Mouse (Mus musculus): ENCODE measurements around the gene Ccdc92b.
"Not testable (repeated sequence)": the region's sequence is repeated elsewhere in the genome, so short reads cannot be mapped to it uniquely, and the experiment has no call there.

Ccdc92b gene

DNA sequence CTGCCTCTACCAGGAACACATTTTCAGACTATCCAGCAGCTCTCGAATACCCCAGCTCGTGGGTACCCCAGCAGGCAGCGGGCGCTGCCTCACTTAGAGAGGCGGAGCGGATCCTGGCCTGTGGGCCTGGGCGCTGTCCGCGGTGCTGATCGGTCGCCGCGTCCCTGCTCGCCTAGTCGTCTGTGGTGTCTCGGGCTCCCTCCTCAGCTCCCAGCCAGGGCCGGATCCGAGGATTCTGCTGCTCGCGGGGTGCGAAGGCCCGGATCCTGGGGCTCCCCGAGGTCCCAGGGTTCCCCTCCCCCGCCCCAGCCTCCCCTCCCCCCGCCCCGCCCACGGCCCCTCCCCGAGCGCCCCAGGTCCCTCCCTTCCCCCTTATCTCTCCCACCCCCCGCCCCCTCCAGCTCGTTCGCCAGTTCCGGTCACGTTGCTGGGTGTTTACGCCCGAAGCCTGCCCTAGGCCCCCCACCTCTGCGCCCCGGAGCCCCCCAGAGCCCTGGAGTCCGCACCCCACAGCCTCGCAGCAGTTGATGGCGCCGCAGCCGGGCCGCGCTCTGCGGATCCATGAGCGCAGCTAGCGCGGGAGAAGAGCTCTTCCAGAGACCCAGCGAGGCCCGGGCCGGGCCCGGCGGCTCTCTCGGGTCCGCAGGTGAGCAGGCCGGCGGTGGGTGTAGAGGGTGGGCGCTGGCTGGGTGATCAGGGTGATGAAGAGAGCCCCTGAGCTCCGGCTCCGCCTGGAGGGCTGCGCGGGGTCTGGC, at the start of gene Ccdc92b:
Gene Ccdc92b (plus strand): TSS at position 405 of the 755 bp plus-strand sequence.
- DNase-seq (ENCODE audit: low read depth, low spot score), result peak; percentile 81

DNA sequence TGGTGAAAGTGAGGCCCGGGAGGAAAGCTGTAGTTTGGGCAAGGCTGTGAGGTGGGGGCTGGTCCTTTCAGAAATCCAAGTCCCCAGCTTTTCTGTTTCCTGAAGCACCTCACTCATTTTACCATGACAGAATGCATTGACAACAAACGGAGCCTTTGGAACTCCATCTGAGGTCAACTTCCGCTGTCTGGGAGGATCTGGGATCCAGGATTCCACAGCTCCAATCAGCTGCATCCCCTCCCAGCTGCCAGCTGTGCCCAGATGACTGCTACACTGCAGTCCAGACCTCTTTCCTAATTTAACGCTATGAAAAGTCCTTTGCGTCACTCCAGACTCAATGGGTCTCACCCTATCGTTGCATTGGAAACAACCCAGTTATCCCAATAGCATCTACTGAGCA, 49.7 kb upstream of the Ccdc92b start:
- no peak for DNase-seq (ENCODE audit: low read depth, low spot score)

DNA sequence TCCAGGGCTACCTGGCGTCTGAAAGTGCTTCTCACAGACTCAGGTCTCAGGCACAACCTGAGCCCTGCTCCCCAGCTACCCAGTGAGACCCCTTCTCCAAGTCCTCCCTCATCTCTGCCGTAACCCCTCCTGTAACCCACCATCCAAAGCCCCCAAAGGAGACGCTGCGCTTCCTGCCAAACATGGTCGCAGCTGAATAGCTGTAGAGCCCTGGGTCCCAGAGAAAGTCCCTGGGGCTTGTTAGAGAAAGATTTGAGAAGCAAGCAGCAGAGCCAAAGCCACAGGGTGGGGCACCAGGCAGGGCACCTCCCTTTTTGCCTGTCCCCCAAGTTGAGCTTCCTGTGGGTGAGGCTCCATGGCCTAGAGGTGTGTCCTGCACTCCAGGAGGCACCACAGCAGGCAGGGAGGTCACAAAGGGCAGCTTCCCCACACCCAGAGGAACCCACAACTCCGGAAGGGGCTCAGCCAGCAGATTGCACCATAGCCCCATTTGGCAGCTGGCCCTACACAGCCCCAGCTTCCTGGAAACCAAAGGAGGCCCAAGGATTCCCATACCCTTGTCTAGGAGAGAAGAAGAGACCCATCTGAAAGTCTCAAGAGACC, 46.8 kb upstream of the Ccdc92b start:
- DNase-seq (ENCODE audit: low read depth, low spot score), result no peak

GRCm38 (mm10) chr11:74574768-74575434, 44.5 kb upstream of the Ccdc92b start:
- DNase-seq (ENCODE audit: low read depth, low spot score), result no peak

GRCm38 (mm10) chr11:74575940-74576339, 43.5 kb upstream of the Ccdc92b start:
- DNase-seq (ENCODE audit: low read depth, low spot score), result no peak

GRCm38 (mm10) chr11:74577068-74577467, 42.3 kb upstream of the Ccdc92b start:
- no peak for DNase-seq (ENCODE audit: low read depth, low spot score)

DNA sequence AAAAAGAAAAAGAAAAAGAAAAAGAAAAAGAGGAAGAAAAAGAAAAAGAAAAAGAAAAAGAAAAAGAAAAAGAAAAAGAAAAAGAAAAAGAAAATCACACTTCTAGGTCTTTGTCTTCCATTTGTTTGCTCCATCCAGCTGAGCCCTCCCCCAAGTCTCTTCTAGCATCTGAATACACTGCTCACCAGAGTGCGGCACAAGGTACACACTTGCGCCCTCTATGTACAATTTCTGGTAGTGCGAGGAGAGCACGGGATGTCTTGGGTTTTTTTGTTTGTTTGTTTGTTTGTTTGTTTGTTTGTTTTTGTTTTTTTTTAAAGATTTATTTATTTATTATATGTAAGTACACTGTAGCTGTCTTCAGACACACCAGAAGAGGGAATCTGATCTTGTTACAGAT, 38.1 kb upstream of the Ccdc92b start:
- not testable (repeated sequence) for DNase-seq (ENCODE audit: low read depth, low spot score)

- DNase-seq (ENCODE audit: low read depth, low spot score), result no peak
Observed at GRCm38 (mm10) chr11:74582464-74582863, 36.9 kb upstream of the Ccdc92b start.

DNA sequence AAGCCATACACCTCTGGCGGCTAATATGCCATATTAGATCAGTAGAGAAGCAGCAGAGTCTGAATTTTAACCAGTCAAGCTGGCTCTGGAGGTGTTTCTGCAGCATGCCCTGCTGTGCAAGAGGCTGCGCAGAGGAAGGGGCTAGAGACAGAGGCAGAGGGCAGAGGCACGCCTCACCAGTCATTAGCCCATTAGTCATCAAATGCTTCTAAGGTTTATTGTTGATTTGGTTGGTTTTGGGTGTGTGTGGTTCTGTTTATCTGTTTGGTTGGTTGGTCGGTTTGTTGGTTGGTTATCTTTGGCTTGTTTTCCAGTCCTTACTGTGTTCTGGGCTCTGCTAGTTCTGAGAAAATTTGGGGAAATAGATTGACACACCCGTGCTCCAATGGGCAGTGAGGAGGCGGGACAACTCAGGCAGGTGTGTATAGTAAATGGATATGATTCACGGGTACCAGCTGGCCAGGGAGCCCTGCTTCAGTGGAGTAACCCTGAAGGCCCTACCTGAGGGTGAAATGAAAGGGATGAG, 35.5 kb upstream of the Ccdc92b start:
- DNase-seq (ENCODE audit: low read depth, low spot score), result no peak

GRCm38 (mm10) chr11:74584946-74585723, 34.3 kb upstream of the Ccdc92b start:
- peak; percentile 36 for DNase-seq (ENCODE audit: low read depth, low spot score)

GRCm38 (mm10) chr11:74586401-74586800, 33.0 kb upstream of the Ccdc92b start:
- DNase-seq (ENCODE audit: low read depth, low spot score), result no peak

DNA sequence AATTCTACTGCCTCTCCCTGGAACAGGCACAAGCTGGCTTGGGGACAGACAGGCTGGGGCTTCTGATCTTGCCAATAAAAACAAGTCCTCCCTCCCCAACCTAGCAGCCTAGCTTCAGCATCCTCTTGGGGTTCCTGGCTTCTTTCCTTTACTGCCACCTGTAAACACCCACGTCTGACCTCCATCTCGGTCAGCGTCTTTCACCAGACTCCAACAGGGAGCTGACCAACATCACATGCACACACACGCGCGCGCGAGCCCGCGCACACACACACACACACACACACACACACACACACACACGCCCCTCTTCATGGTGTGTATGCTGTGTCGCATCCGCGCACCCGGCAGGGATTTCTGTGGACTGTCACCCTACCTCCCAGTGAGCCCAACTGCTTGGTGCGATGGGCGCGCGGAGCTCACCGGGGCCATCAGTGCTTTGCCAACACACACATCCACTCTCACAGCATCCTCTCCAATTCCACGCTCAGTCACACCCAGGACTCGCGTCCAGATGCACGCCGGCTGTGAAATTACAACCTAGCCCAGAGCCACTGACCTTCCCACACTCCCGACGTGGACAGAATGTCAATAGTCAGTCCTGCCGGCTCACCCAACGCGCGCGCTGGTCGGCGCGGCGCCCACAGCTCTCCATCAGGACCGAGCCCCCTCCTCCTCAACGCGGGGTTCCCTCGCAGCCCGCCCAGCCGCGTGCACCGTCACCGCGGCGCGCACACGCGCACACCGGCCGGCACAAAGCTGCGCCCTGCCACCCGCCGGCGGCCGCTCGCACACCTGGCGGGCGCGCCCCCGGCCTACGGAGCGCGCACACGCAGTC, 29.8 kb upstream of the Ccdc92b start:
- no peak for DNase-seq (ENCODE audit: low read depth, low spot score)

GRCm38 (mm10) chr11:74590239-74590596, 29.2 kb upstream of the Ccdc92b start:
- DNase-seq (ENCODE audit: low read depth, low spot score), result no peak

DNA sequence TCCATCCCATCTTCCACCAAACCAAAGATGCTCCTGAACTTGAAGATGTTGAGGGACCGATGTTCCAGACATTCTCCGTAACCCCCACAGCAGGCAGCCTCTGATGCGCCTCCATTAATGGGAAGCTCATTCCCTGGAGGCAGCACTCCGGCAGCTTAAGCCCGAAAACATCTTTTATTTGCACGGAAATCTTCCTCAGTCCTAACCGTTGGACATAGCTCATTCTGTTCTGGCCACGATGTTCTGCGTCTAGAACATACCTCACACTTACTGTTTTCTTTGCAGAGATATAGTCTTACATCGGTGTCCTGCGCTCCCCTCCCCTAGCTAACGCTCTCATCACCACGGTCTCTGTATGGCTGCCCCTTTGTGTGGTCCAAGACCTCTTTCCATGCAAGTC, 28.7 kb upstream of the Ccdc92b start:
- no peak for DNase-seq (ENCODE audit: low read depth, low spot score)

GRCm38 (mm10) chr11:74592246-74592645, 27.2 kb upstream of the Ccdc92b start:
- no peak for DNase-seq (ENCODE audit: low read depth, low spot score)

DNA sequence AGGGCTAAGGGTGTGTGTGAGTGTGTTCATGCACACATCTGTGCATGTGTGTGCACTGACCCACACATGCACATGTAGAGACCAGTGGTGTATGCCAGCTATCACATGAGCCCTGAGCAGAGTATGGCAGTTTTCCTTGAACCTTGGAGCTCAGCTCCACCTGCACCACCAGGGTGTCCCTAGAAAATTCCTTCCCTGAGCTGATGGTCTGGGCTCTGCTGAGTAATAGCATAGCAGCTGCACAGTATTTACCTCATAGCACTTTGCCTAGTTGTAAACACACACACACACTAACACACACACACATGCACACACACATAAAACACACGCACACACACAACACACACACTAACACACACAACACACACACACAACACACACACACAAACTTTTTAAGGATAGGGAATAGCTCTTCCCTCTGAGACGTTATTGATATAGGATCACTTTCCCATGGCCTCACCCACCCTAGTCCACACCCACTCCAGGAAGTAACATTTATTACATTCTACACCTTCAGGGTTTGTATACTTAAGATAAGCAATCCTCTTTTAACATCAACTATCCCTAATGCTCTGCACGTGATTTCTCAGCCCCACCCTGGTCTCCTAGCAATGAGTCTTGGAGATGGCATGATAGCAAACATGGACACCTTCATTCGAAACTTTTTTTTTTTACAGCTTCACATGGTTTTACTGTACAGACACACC, 22.0 kb upstream of the Ccdc92b start:
- no peak for DNase-seq (ENCODE audit: low read depth, low spot score)

GRCm38 (mm10) chr11:74597990-74598337, 21.4 kb upstream of the Ccdc92b start:
- DNase-seq (ENCODE audit: low read depth, low spot score), result no peak

- DNase-seq (ENCODE audit: low read depth, low spot score), result no peak
Observed at GRCm38 (mm10) chr11:74602286-74602685, 17.1 kb upstream of the Ccdc92b start.

- DNase-seq (ENCODE audit: low read depth, low spot score), result no peak
Observed at GRCm38 (mm10) chr11:74610068-74610467, 9.3 kb upstream of the Ccdc92b start.

DNA sequence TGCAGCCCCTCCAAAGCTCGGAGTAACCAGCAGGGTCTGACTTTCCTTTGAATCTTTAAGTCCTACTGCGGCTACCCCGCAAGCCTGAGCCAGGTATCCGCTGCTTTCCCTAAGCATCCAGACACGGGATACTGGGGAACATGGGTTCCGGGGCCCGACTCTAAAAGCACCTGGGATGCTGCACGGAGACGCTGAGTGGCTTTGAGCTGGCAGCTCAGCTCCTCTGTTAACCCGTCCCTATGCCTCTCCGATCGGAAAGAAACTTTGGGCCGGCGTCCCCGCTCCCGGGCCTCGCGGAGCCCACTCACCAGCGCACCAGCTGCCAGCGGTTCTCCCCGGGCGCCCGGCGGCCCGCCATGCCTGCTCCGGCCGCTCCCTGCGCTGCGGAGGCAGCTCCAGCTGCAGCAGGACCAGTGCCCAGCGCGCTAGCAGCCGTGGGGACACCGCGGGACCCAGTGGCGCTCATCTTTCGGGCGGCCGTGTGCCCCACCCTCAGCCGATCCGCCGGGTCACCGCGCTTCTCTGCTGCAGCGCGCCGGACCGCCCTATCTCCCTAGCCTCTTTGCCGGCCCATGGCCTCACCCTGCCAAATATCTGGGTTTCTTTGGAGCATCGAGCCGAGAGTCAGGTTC, 8.7 kb upstream of the Ccdc92b start, which contains the start of gene Rap1gap2:
Gene Rap1gap2 (minus strand): TSS at position 371 of the 632 bp plus-strand sequence.
- DNase-seq (ENCODE audit: low read depth, low spot score), result no peak

Measured in embryo, embryonic 11.5 days (tissue).